Comparison of ENCODE assay signal across 16 mouse cellular contexts in the genomic region with DNA sequence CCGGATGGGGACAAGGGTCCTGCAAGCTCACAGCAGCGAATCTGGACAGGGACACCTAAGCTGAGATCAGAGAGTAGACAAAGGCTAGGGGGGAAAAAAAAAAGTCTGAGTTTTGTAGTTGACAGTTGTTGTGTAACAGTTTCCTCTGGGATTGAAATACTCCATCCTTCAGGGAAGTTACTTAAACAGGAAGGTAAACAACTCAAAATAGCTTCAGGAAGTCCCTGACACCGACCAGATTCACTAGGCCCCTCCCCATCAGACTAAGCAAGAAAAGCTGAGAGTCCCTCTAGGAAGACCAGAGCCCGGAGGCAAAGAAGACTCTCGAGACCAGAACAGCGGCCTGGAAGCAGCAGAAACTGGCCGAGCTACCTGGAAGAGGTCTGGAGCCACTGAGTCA. TPM values are rescaled to one million over a fixed set of nuclear protein-coding genes. Genes with fewer than 3 reads are reported as not detected.
DNase-seq lines count a peak whose midpoint lies in the region; ATAC-seq and TF ChIP-seq lines count a peak whose summit lies in the region.
"Had no signal": no experiment of that assay in that cellular context is flagged by ENCODE, and none has a peak within 500 bp of the region (broad histone marks: within the 10 kb centered on the region; RNA-seq: fewer than 3 reads in every experiment).

No protein-coding gene starts in this region.

- H3K4me1 ChIP-seq in heart, embryonic 10.5 days, result peaks cover 41% of the 10 kb centered on the region
- peaks cover 13% of the 10 kb centered on the region for H3K4me1 ChIP-seq in lung, embryonic 16.5 days (replicated peaks; ENCODE audit: control insufficient read depth, insufficient read depth, low read length)
- H3K4me1 ChIP-seq in embryonic facial prominence, embryonic 11.5 days (ENCODE audit: control insufficient read depth, insufficient read depth, low read length), result no peaks in the 10 kb centered on the region; the same call in none of the 2 replicates
- peaks cover 38% of the 10 kb centered on the region for H3K4me1 ChIP-seq in limb, embryonic 12.5 days (replicated peaks)
- peaks cover 23% of the 10 kb centered on the region for H3K4me1 ChIP-seq in thymus, adult 2 months (replicated peaks; ENCODE audit: control insufficient read depth, insufficient read depth, low read length)
- H3K4me1 ChIP-seq in intestine, postnatal 0 days (replicated peaks; ENCODE audit: control insufficient read depth, insufficient read depth, low read length), result 0 out of 2 replicates have a peak, but pooled peaks cover 6% of the 10 kb centered on the region

- ATAC-seq in lung, embryonic 16.5 days (ENCODE audit: low read depth), result no peak
- ATAC-seq in embryonic facial prominence, embryonic 11.5 days (replicated peaks; ENCODE audit: insufficient number of reproducible peaks, low FRiP score, low TSS enrichment, low read depth), result no peak
- no peak for ATAC-seq in limb, embryonic 12.5 days (ENCODE audit: insufficient number of reproducible peaks, insufficient read depth, low FRiP score, low TSS enrichment, low read depth)
- no peak for ATAC-seq in intestine, postnatal 0 days
- ATAC-seq: forebrain, embryonic 14.5 days; liver, postnatal 0 days had no signal

- TF ChIP-seq POLR2A in thymus, adult 2 months (IDR thresholded peaks at IDR 0.05; ENCODE audit: control insufficient read depth, extremely low read depth, insufficient read depth, low read length, poor library complexity), result no peak

- no peaks in the 10 kb centered on the region; the same call in 1 of the 2 replicates for H3K27me3 ChIP-seq in heart, embryonic 10.5 days (ENCODE audit: insufficient read depth, poor library complexity, severe bottlenecking)
- H3K27me3 ChIP-seq in lung, embryonic 16.5 days (ENCODE audit: control insufficient read depth, insufficient read depth, low read depth, low read length), result no peaks in the 10 kb centered on the region
- no peaks in the 10 kb centered on the region for H3K27me3 ChIP-seq in embryonic facial prominence, embryonic 11.5 days (ENCODE audit: control insufficient read depth, insufficient read depth, low read length)
- H3K27me3 ChIP-seq in limb, embryonic 12.5 days, result no peaks in the 10 kb centered on the region
- no peaks in the 10 kb centered on the region for H3K27me3 ChIP-seq in thymus, adult 2 months (ENCODE audit: control insufficient read depth, insufficient read depth, low read length)
- no peaks in the 10 kb centered on the region for H3K27me3 ChIP-seq in intestine, postnatal 0 days (replicated peaks; ENCODE audit: control insufficient read depth, insufficient read depth, low read length)

- 0 out of 2 replicates have a peak, but pooled peaks cover under 1% of the 10 kb centered on the region for H3K36me3 ChIP-seq in heart, embryonic 10.5 days
- H3K36me3 ChIP-seq in lung, embryonic 16.5 days (ENCODE audit: control insufficient read depth, insufficient read depth, low read length), result no peaks in the 10 kb centered on the region
- H3K36me3 ChIP-seq in embryonic facial prominence, embryonic 11.5 days (replicated peaks; ENCODE audit: control insufficient read depth, insufficient read depth, low read depth, low read length), result no peaks in the 10 kb centered on the region
- peaks cover under 1% of the 10 kb centered on the region; the same call in 1 of the 2 replicates for H3K36me3 ChIP-seq in limb, embryonic 12.5 days
- H3K36me3 ChIP-seq in thymus, adult 2 months (ENCODE audit: control insufficient read depth, insufficient read depth, low read length), result no peaks in the 10 kb centered on the region
- H3K36me3 ChIP-seq in intestine, postnatal 0 days (ENCODE audit: control insufficient read depth, insufficient read depth), result no peaks in the 10 kb centered on the region
- H3K36me3 ChIP-seq: midbrain, embryonic 12.5 days had no signal

- H3K4me3 ChIP-seq in heart, embryonic 10.5 days, result no peak overlapping the region
- no peak overlapping the region for H3K4me3 ChIP-seq in lung, embryonic 16.5 days (ENCODE audit: low read length)
- no peak overlapping the region for H3K4me3 ChIP-seq in embryonic facial prominence, embryonic 11.5 days (ENCODE audit: low read depth, low read length)
- no peak overlapping the region for H3K4me3 ChIP-seq in limb, embryonic 12.5 days (replicated peaks)
- H3K4me3 ChIP-seq in thymus, adult 2 months (ENCODE audit: control insufficient read depth, insufficient read depth, low read length), result no peak overlapping the region
- H3K4me3 ChIP-seq in intestine, postnatal 0 days (ENCODE audit: low read depth, low read length), result no peak overlapping the region
- H3K4me3 ChIP-seq: midbrain, embryonic 12.5 days had no signal

- no peaks in the 10 kb centered on the region for H3K9me3 ChIP-seq in heart, embryonic 10.5 days
- no peaks in the 10 kb centered on the region for H3K9me3 ChIP-seq in lung, embryonic 16.5 days (ENCODE audit: control insufficient read depth, low read length)
- H3K9me3 ChIP-seq in embryonic facial prominence, embryonic 11.5 days (replicated peaks; ENCODE audit: control insufficient read depth, low read length), result no peaks in the 10 kb centered on the region
- no peaks in the 10 kb centered on the region for H3K9me3 ChIP-seq in limb, embryonic 12.5 days
- H3K9me3 ChIP-seq in intestine, postnatal 0 days (ENCODE audit: control insufficient read depth), result no peaks in the 10 kb centered on the region
- H3K9me3 ChIP-seq: midbrain, embryonic 12.5 days had no signal

- H3K4me2 ChIP-seq in lung, embryonic 16.5 days (ENCODE audit: low read depth, low read length), result no peak overlapping the region
- H3K4me2 ChIP-seq in embryonic facial prominence, embryonic 11.5 days (ENCODE audit: low read depth, low read length), result no peak overlapping the region
- H3K4me2 ChIP-seq in limb, embryonic 12.5 days, result no peak overlapping the region
- H3K4me2 ChIP-seq in intestine, postnatal 0 days (replicated peaks; ENCODE audit: low read depth), result no peak overlapping the region
- H3K4me2 ChIP-seq: midbrain, embryonic 12.5 days had no signal

- TF ChIP-seq CTCF in thymus, adult 2 months (IDR thresholded peaks at IDR 0.05; ENCODE audit: borderline replicate concordance, control insufficient read depth, extremely low read depth, insufficient read depth, low read length, poor library complexity), result no peak
- no peak for TF ChIP-seq CTCF in intestine, postnatal 0 days (IDR thresholded peaks at IDR 0.05; ENCODE audit: low read depth)

- H3K9ac ChIP-seq in lung, embryonic 16.5 days (ENCODE audit: low read length), result no peak overlapping the region
- no peak overlapping the region for H3K9ac ChIP-seq in embryonic facial prominence, embryonic 11.5 days (replicated peaks; ENCODE audit: low read length)
- no peak overlapping the region for H3K9ac ChIP-seq in limb, embryonic 12.5 days (replicated peaks)
- no peak overlapping the region for H3K9ac ChIP-seq in intestine, postnatal 0 days (ENCODE audit: low read depth, low read length)
- H3K9ac ChIP-seq: liver, postnatal 0 days; midbrain, embryonic 12.5 days had no signal

- no peak for DNase-seq in heart, embryonic 10.5 days (ENCODE audit: low spot score)
- DNase-seq in heart, adult 18-20 months, result no peak
- DNase-seq in lung, postnatal 14 days, result no peak
- DNase-seq in embryonic facial prominence, embryonic 11.5 days (ENCODE audit: low spot score), result no peak
- DNase-seq in thymus, adult 2 months, result no peak
- DNase-seq: adrenal gland, adult 2 months; cerebellum, adult 2 months; kidney, adult 8-10 months; left cerebral cortex, postnatal 4 days; liver, postnatal 0 days; thymus, adult 18-20 months had no signal

- peak overlapping the region; percentile 19; the same call in 1 of the 2 replicates for H3K27ac ChIP-seq in heart, embryonic 10.5 days
- peak overlapping the region; percentile 45 for H3K27ac ChIP-seq in lung, embryonic 16.5 days (ENCODE audit: low read length)
- H3K27ac ChIP-seq in embryonic facial prominence, embryonic 11.5 days (replicated peaks; ENCODE audit: low read depth, low read length), result 0 out of 2 replicates have a peak overlapping the region, but pooled peaks have one; percentile 2
- H3K27ac ChIP-seq in limb, embryonic 12.5 days, result peak overlapping the region; percentile 99
- H3K27ac ChIP-seq in thymus, adult 2 months (ENCODE audit: control insufficient read depth, insufficient read depth, low read length), result no peak overlapping the region
- H3K27ac ChIP-seq in intestine, postnatal 0 days (ENCODE audit: low read depth, low read length), result no peak overlapping the region
- H3K27ac ChIP-seq: midbrain, embryonic 12.5 days had no signal

- 60% methylated on average over 7 of the region's 7 CpGs for WGBS in heart, embryonic 10.5 days
- 54% methylated on average over 7 of the region's 7 CpGs for WGBS in lung, embryonic 16.5 days
- 61% methylated on average over 7 of the region's 7 CpGs for WGBS in embryonic facial prominence, embryonic 11.5 days
- WGBS in limb, embryonic 12.5 days, result 67% methylated on average over 7 of the region's 7 CpGs
- 78% methylated on average over 7 of the region's 7 CpGs for WGBS in thymus, adult 2 months
- WGBS in intestine, postnatal 0 days, result 70% methylated on average over 7 of the region's 7 CpGs

RNA-seq across cellular contexts. Expression of gene Dusp7, which starts 3.1 kb away (rescaled TPM):
- 14.4 and 21.0 TPM in 2 replicates for polyA plus RNA-seq in heart, embryonic 10.5 days (2016; fragmentation: Nextera tagmentation; extraction: Ambion mirVana)
- 10 to 100 TPM; 45.5 to 46.2 TPM for total RNA-seq in heart, adult 18-20 months (2021)
- 12.9 and 13.7 TPM in 2 replicates for polyA plus RNA-seq in lung, embryonic 16.5 days (2015; fragmentation: Nextera tagmentation; extraction: Ambion mirVana)
- 52.2 and 55.1 TPM in 2 replicates for polyA plus RNA-seq in embryonic facial prominence, embryonic 11.5 days (2014; fragmentation: Nextera tagmentation; extraction: Ambion mirVana)
- polyA plus RNA-seq in limb, embryonic 12.5 days (2016; fragmentation: Nextera tagmentation; extraction: Ambion mirVana), result 53.7 and 58.9 TPM in 2 replicates
- 75.3 and 86.0 TPM in 2 replicates for polyA plus RNA-seq in thymus, adult 2 months (2012; rRNA removed)
- polyA plus RNA-seq in intestine, postnatal 0 days (2015; fragmentation: Nextera tagmentation; extraction: Ambion mirVana), result 4.6 TPM in 2 replicates

Comparison
In these comparisons a context has a peak if more than half of its experiments do, and no peak if none do; other contexts are left out.
1. H3K27ac ChIP-seq: peak in heart, embryonic 10.5 days (single experiment), lung, embryonic 16.5 days (single experiment), embryonic facial prominence, embryonic 11.5 days (single experiment) and limb, embryonic 12.5 days (single experiment); none in thymus, adult 2 months (single experiment) and intestine, postnatal 0 days (single experiment).